Mouse (Mus musculus) lung, embryonic 15.5 days (tissue): ENCODE results near the gene Chst11. TPM values are rescaled to one million over a fixed set of nuclear protein-coding genes. Genes with fewer than 3 reads are reported as not detected.
A peak's percentile ranks its signal among the peaks of the same experiment; 100 is the strongest.

Experiments used
- ATAC-seq: fragments of 200-750 bp; cut with Nextera tagmentation; 2 replicates; pipeline ENCODE4 v1.8.0; 2017; ENCODE audit warnings: moderate number of reproducible peaks, borderline replicate concordance; ENCODE audit not compliant: low FRiP score, low TSS enrichment; ENCODE audit errors: extremely low read depth
- H3K27ac ChIP-seq: fragments of 300-500 bp; sonication (generic); 2 replicates; pipeline ENCODE4 v1.5.1; 2015; ENCODE audit warnings: moderate library complexity, mild to moderate bottlenecking, inconsistent platforms
- H3K27me3 ChIP-seq: fragments of 300-500 bp; sonication (generic); 2 replicates; pipeline ENCODE4 v1.6.1; 2015; ENCODE audit warnings: inconsistent platforms
- H3K36me3 ChIP-seq: fragments of 300-500 bp; sonication (generic); 2 replicates; pipeline ENCODE4 v1.6.1; 2015; ENCODE audit warnings: inconsistent platforms
- H3K4me1 ChIP-seq: fragments of 300-500 bp; sonication (generic); 2 replicates; pipeline ENCODE4 v1.6.1; 2015; ENCODE audit warnings: inconsistent platforms
- H3K4me2 ChIP-seq: fragments of 300-500 bp; sonication (generic); 2 replicates; pipeline ENCODE4 v1.6.1; 2015; ENCODE audit warnings: inconsistent platforms, mild to moderate bottlenecking, moderate library complexity
- H3K4me3 ChIP-seq: fragments of 300-500 bp; sonication (generic); 2 replicates; pipeline ENCODE4 v1.5.1; 2015; ENCODE audit warnings: mild to moderate bottlenecking, inconsistent platforms
- H3K9ac ChIP-seq: fragments of 300-500 bp; sonication (generic); 2 replicates; pipeline ENCODE4 v1.6.1; 2015; ENCODE audit warnings: inconsistent platforms
- H3K9me3 ChIP-seq: fragments of 300-500 bp; sonication (generic); 2 replicates; pipeline ENCODE4 v1.6.1; 2016; ENCODE audit warnings: inconsistent platforms
- WGBS: fragments of 180-500 bp; shearing (Covaris S2); methylation state at CpG from one replicate; pipeline ENCODE4 v1.1.7; 2015; 5-methylcytosine and 5-hydroxymethylcytosine counted together
- polyA plus RNA-seq: library from polyadenylated mRNA; unstranded; fragments of >200 nt; fragmentation: Nextera tagmentation; extraction: Ambion mirVana; gene quantifications from 2 replicates; pipeline ENCODE4 v1.2.1, GENCODE M21; 2015

The Chst11 gene
- polyA plus RNA-seq, 1 experiment from 2014 or later: 2.0 TPM

DNA sequence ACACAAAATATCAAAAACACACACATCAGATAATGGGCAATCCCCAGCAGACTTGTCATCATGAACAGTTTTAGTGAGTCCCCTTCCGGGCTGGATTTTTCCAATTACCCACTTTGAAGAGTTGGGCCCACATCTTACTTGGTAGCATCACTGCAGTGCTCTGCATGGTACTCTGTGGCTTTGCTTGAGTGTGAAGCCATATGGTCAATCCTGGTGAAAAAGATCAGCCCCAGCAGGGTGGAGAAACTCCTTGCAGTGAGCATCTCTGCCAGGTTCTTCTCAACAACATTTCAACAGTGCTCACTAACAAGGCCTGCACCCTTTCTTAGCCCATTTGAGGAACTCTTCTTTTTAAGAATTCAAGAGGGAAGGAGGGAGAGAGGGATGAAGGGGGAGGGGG, 150.7 kb downstream of the Chst11 start:
- Histone ChIP-seq H3K4me1 (peaks cover 8% of the 10 kb centered on the region), H3K4me2 (no peak overlapping the region), H3K27me3 (no peaks in the 10 kb centered on the region), H3K36me3 (no peaks in the 10 kb centered on the region), H3K27ac (no peak overlapping the region), H3K4me3 (no peak overlapping the region), H3K9me3 (no peaks in the 10 kb centered on the region), H3K9ac (no peak overlapping the region)
- ATAC-seq: no peak
- WGBS: 89% methylated on average over 1 of the region's 1 CpGs

DNA sequence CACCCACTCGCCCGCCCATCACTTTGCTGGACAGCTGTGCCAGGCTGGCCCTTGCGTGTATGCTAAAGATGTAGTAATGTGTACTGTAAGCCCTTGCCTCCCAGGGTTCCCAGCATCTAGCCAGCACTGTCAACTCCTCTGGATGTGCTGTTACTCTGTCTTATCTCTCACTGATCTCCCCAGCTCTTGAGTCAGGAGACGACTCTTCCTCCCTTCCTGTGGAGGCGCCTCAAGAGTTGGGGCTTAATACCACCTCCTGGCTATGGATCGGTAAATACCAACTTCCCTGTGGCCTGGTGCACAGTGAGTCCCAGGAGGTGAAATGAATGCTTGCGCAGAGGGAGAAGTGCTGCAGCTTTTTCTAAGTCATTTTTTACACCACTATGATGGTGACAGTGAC, 151.8 kb downstream of the Chst11 start:
- H3K36me3 ChIP-seq: no peaks in the 10 kb centered on the region
- H3K27ac ChIP-seq: no peak overlapping the region
- ATAC-seq: no peak
- no peak overlapping the region for H3K4me2 ChIP-seq
- 68% methylated on average over 7 of the region's 7 CpGs for WGBS
- no peak overlapping the region for H3K9ac ChIP-seq
- peaks cover 9% of the 10 kb centered on the region; the same call in 1 of the 2 replicates for H3K4me1 ChIP-seq
- no peaks in the 10 kb centered on the region for H3K9me3 ChIP-seq
- H3K4me3 ChIP-seq: no peak overlapping the region
- no peaks in the 10 kb centered on the region for H3K27me3 ChIP-seq

DNA sequence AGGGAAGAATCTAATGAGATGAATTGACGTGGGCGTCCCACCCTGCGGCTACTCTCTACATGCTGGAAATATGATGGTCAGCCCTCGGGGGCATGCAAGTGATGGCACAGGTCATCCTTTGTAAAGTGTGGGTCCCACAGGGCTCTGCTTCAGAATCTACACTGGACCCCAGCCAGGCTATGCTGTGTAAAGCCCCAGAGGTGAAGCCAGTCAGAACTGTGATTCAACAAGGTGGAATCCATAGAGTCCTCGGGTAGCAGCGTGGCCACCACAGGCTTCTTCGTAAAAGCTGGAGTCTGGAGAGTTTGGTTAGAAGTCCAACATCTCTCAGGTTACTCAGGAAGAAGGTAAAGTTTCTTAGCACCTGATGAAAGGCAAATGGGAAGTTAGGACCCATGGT, 154.0 kb downstream of the Chst11 start:
- Histone ChIP-seq H3K9ac (no peak overlapping the region), H3K4me3 (no peak overlapping the region), H3K36me3 (no peaks in the 10 kb centered on the region), H3K27ac (no peak overlapping the region), H3K9me3 (no peaks in the 10 kb centered on the region), H3K4me2 (no peak overlapping the region), H3K4me1 (peaks cover 13% of the 10 kb centered on the region; the same call in 1 of the 2 replicates), H3K27me3 (no peaks in the 10 kb centered on the region)
- WGBS: 89% methylated on average over 7 of the region's 7 CpGs
- ATAC-seq: no peak

DNA sequence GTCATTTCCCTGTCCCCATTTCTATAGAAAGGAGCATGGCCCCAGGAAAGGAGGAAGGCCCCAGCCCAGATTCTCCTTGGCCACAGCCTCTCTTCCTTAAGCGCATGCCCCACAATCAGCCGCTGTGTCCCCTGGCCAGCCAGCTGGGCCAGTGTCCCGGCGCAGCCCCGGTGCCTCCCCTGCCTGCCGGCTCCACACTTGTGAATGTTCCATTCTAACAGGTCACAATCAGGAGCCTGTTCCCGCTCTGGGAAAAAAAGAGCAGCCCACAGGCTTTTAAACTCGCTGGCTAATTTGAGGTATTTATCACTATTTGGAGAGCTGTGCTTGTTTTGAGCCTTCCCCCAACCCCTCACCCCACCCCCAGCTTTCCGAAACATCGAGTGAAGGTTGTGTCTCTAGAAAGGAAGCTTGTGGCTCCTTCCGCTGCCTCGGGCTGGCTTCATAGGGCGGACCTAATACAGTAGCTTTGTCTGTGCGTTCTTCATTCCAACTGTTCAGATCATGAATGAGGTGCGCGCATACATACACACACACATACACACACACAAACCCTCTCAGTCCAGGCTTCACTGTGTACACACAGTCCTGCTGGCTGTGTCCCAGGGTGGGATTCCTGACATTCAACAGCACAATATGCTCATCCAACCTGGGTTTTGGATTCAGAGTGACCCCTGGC, 155.1 kb downstream of the Chst11 start:
- no peak overlapping the region for H3K9ac ChIP-seq
- 0 out of 2 replicates have a peak overlapping the region, but pooled peaks have one; percentile 11 for H3K27ac ChIP-seq
- no peaks in the 10 kb centered on the region for H3K27me3 ChIP-seq
- no peak overlapping the region for H3K4me3 ChIP-seq
- no peak overlapping the region for H3K4me2 ChIP-seq
- 49% methylated on average over 16 of the region's 16 CpGs for WGBS
- peaks cover 7% of the 10 kb centered on the region; the same call in 1 of the 2 replicates for H3K4me1 ChIP-seq
- H3K36me3 ChIP-seq: no peaks in the 10 kb centered on the region
- H3K9me3 ChIP-seq: no peaks in the 10 kb centered on the region
- no peak; the same call in 1 of the 2 replicates for ATAC-seq

DNA sequence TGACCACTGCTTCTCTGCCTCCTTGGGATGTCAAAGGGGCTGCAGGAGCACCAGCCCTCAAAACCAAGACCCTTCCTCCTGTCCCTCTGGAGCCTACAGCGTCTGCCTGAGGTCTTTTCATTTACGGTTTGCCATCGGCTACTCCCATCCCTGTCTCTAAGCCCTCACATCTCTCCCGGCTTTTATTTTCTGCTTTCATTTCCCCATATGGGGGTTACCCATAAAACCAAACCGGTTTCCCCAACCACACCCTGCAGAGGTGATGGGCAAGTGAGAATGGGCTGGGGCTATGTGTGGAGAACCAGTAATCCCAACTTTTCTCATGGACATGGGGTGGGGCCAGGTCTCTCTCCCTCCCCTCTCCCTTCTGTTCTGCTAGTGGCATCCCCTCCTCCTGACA, 156.1 kb downstream of the Chst11 start:
- Histone ChIP-seq H3K4me3 (no peak overlapping the region), H3K9ac (no peak overlapping the region), H3K27me3 (no peaks in the 10 kb centered on the region), H3K9me3 (no peaks in the 10 kb centered on the region), H3K4me2 (no peak overlapping the region), H3K4me1 (peaks cover 7% of the 10 kb centered on the region; the same call in 1 of the 2 replicates), H3K27ac (no peak overlapping the region), H3K36me3 (no peaks in the 10 kb centered on the region)
- no peak for ATAC-seq
- 85% methylated on average over 5 of the region's 5 CpGs for WGBS

DNA sequence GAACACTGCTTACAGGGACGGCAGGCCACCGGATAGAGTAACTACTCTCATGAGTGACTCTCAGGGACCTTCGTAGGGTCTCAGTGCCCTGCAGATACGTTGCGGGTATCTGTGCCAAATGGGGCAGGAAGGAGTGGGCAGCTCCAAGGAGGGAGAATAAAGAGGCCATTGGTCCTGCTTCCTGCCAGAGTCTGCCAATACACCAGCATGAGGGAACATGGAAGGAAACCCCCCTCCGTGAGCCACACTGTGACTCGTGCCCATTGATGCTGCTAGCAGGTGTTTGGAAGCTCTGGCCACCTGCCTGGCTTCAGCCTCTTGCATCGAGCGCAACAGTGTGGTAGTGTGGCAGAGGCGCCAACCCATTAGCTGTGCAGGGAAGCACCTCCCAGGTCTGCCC, 157.8 kb downstream of the Chst11 start:
- 62% methylated on average over 10 of the region's 10 CpGs for WGBS
- Histone ChIP-seq H3K4me3 (no peak overlapping the region), H3K27me3 (no peaks in the 10 kb centered on the region), H3K4me2 (no peak overlapping the region), H3K4me1 (peaks cover 7% of the 10 kb centered on the region; the same call in 1 of the 2 replicates), H3K27ac (no peak overlapping the region), H3K36me3 (no peaks in the 10 kb centered on the region), H3K9me3 (no peaks in the 10 kb centered on the region), H3K9ac (no peak overlapping the region)
- ATAC-seq: no peak

DNA sequence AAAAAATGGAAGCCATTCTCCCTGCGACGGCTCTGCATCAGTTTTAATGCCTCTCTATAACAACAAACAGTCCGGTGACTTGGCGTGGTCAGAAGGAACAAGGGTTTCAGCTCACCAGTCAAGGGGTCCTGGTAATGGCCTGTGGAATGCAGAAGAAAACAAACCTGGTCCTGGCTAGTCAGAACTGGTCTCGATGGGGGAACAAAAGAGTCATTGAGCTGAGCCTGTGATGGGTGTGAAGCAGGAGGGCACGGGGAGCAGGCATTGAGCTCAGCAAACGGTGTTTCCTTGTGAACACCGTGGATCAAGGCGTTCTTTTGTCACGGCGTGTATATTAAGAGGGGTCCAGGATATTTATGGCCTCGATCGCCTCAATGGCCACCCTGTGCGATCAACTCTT, 160.5 kb downstream of the Chst11 start:
- 47% methylated on average over 14 of the region's 14 CpGs for WGBS
- 0 out of 2 replicates have a peak, but pooled peaks cover 6% of the 10 kb centered on the region for H3K27me3 ChIP-seq
- peak overlapping the region; percentile 17 for H3K27ac ChIP-seq
- no peak for ATAC-seq
- no peaks in the 10 kb centered on the region for H3K9me3 ChIP-seq
- H3K36me3 ChIP-seq: no peaks in the 10 kb centered on the region
- no peak overlapping the region for H3K9ac ChIP-seq
- H3K4me1 ChIP-seq: peaks cover 10% of the 10 kb centered on the region; the same call in 1 of the 2 replicates
- no peak overlapping the region for H3K4me3 ChIP-seq
- H3K4me2 ChIP-seq: no peak overlapping the region

DNA sequence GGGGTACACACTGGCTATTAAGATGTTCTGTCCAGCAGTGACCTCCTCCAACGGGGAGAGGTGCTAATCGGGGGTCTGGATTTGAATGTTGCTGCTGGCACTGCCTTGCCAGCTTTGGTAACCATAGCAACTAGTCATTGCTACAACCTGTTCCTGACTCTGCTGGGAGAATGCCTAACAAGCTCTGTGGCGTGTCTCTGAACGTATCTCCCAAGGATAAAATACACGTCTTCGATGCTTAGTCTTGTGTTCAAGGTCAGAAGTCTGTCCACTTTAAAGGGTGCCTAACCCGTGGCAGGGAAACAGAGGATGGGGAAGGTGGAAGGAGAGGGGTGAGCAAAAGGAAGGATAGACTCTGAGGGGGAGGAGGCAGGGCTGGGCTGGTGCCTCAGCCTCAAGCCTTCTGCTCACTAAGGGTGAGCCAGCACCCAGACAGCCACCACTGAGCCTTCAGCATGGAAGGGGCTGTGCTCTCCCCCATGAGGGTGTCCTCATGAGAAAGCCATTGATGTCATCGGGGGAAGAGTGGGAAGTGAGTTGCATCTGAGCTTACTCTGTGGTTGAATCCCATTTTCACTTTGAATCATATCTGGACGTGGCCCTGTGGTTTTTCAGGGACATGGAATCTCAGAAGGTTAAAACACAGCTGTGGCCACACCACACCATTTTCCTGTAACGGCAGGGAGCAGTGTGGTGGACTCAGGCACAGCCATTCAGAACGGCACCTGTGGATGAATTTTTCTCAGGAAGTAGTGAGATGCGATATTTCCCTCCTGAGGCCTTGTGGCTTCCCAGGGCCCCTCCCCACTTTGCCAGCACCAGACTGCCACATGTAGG, 164.3 kb downstream of the Chst11 start:
- H3K9ac ChIP-seq: no peak overlapping the region
- H3K9me3 ChIP-seq: no peaks in the 10 kb centered on the region
- no peak overlapping the region for H3K27ac ChIP-seq
- no peak for ATAC-seq
- 70% methylated on average over 12 of the region's 12 CpGs for WGBS
- H3K4me2 ChIP-seq: no peak overlapping the region
- H3K4me1 ChIP-seq: peaks cover 16% of the 10 kb centered on the region
- H3K4me3 ChIP-seq: no peak overlapping the region
- H3K36me3 ChIP-seq: no peaks in the 10 kb centered on the region
- H3K27me3 ChIP-seq: peaks cover 6% of the 10 kb centered on the region; the same call in 1 of the 2 replicates

DNA sequence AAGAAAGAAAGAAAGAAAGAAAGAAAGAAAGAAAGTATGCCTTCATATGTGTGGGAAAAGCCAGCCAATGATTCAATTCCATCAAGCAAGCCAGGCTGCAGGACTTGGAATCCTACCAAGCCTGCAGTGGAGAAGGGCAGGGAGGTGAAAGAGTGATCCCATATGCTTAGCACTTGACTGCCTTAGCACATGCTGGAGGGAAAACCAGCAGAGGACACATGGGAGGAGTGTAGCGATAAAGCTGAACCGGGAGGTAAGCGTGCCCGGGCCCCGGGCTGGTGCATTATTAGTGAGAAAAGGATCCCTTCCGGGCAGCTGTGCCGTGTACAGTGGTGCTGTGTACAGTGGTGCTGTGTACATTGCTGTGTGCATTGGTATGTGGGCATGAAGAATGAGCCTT, 165.3 kb downstream of the Chst11 start:
- Histone ChIP-seq H3K4me3 (no peak overlapping the region), H3K9me3 (no peaks in the 10 kb centered on the region), H3K27me3 (peaks cover 6% of the 10 kb centered on the region; the same call in 1 of the 2 replicates), H3K4me1 (peaks cover 16% of the 10 kb centered on the region), H3K36me3 (no peaks in the 10 kb centered on the region), H3K4me2 (no peak overlapping the region), H3K9ac (no peak overlapping the region), H3K27ac (no peak overlapping the region)
- WGBS: 66% methylated on average over 7 of the region's 7 CpGs
- peak; percentile 55; the same call in 1 of the 2 replicates for ATAC-seq

DNA sequence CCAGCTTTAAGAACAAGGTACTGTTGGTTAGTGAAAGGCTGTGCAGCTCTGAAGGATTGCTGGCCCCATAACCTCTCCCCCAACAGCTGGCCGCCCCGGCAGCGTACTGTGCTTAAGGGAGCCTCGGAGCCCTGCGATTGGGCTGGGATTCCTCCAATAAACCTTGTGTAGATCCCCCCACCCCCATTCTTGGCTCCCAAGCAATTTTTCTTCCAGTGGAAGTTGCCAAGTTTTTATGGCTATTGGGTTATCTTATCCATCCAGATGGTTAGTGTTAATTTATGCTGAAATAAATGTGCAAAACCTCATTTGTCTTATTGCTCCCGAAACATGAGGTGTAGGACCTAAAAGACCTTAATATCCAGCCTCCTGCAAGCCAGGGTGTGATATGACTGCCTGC, 166.1 kb downstream of the Chst11 start:
- H3K4me2 ChIP-seq: no peak overlapping the region
- 25% methylated on average over 6 of the region's 6 CpGs for WGBS
- H3K4me1 ChIP-seq: peaks cover 16% of the 10 kb centered on the region
- no peak overlapping the region for H3K27ac ChIP-seq
- H3K9me3 ChIP-seq: no peaks in the 10 kb centered on the region
- H3K27me3 ChIP-seq: peaks cover 6% of the 10 kb centered on the region; the same call in 1 of the 2 replicates
- ATAC-seq: no peak; the same call in 1 of the 2 replicates
- H3K36me3 ChIP-seq: no peaks in the 10 kb centered on the region
- H3K9ac ChIP-seq: no peak overlapping the region
- H3K4me3 ChIP-seq: no peak overlapping the region

DNA sequence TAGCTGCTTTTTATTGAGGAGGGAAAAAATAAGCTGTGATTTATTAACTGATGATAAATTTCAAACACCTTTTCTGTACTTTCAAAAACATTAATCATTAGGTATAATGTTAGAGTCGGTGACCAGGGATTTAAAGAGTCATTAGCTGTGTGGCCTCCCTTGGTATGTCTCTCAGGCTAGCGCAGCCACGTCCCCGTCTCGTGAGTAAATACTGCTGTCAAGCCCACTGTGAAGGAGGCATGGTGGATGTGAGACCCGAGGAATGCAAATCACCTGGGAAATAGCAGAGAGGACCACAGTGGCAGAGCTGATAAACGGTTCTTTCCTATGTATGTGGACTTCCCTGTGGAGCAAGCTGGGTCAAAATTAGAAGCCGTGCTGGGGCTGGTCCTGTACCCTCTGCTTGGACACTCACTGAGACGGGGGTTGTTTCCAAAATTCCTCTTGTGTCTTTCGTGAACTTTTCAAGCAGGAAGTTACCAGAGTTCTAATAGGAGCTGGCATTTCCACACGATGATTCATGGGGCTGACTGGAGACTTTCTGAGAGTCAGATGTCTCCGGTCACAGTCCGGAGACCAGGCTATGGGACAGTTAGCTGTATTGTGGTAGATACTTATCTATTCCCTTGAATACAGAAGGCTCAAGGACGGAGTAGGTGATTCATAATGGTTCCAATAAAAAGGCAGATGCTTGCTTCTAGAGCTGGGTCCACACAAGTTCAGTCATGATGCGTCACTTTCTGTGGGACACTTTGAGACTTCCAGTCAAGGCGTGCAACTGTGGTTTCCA, 166.8 kb downstream of the Chst11 start:
- Histone ChIP-seq H3K4me2 (no peak overlapping the region), H3K27ac (no peak overlapping the region), H3K9me3 (no peaks in the 10 kb centered on the region), H3K9ac (no peak overlapping the region), H3K27me3 (peaks cover 6% of the 10 kb centered on the region; the same call in 1 of the 2 replicates), H3K4me1 (peaks cover 16% of the 10 kb centered on the region), H3K36me3 (no peaks in the 10 kb centered on the region), H3K4me3 (no peak overlapping the region)
- WGBS: 32% methylated on average over 16 of the region's 16 CpGs
- ATAC-seq: no peak
